Mouse (Mus musculus): Measurements from ENCODE around the gene Aire.

Gene Aire

GRCm38 (mm10) chr10:78001796-78002195 lies 41.6 kb downstream of the Aire start:
- ChIA-PET POLR2A (interaction anchor here in 2 of 4 experiments (1.5 to 2.7 kb wide), 4 partner anchors 8 to 16 kb away, joined by 8 to 19 read pairs (median 10); partner anchors contain the start of gene Pfkl (in 2 of the 2)), CTCF (interaction anchor here in 2 of 4 experiments (0.6 to 3.9 kb wide), 3 partner anchors 8 to 153 kb away, joined by 3 to 17 read pairs (median 5); partner anchors contain the start of gene Pfkl (in 1 of the 2))

- ChIA-PET POLR2A (interaction anchor here in 3 of 4 experiments (0.6 to 2.7 kb wide), 6 partner anchors 9 to 328 kb away, joined by 3 to 19 read pairs (median 6); partner anchors contain the start of gene Pfkl (in 2 of the 3)), CTCF (interaction anchor here in 1 of 4 experiments (1.2 to 3.9 kb wide), 4 partner anchors 10 to 19 kb away, joined by 3 to 17 read pairs (median 5); partner anchors contain the start of gene Pfkl)
These were observed 43.2 kb downstream of the Aire start for GRCm38 (mm10) chr10:78000200-78000599.

- ChIA-PET POLR2A (interaction anchor here in 3 of 4 experiments (1.1 to 10.1 kb wide), 8 partner anchors 12 to 174 kb away, joined by 3 to 94 read pairs (median 4); partner anchors contain the start of genes Pfkl (in 2 of the 3) and D10Jhu81e (in 1 of the 3)), CTCF (interaction anchor here in 2 of 4 experiments (0.6 to 2.0 kb wide), 3 partner anchors 10 to 202 kb away, joined by 3 to 5 read pairs (median 4); no protein-coding TSS in a partner anchor)
These were observed 47.8 kb downstream of the Aire start for GRCm38 (mm10) chr10:77995639-77996038.

GRCm38 (mm10) chr10:77985775-77986174 lies 57.6 kb downstream of the Aire start:
- POLR2A ChIA-PET: interaction anchor here in 3 of 4 experiments (0.8 to 3.1 kb wide), 19 partner anchors 8 to 441 kb away, joined by 3 to 21 read pairs (median 5); partner anchors contain the start of genes D10Jhu81e (in 1 of the 3) and Pfkl (in 1 of the 3)
- CTCF ChIA-PET: interaction anchor here in 3 of 4 experiments (0.9 to 2.4 kb wide), 7 partner anchors 10 to 225 kb away, joined by 3 to 23 read pairs (median 6); partner anchors contain the start of gene Pfkl (in 1 of the 3)

- ChIA-PET CTCF (interaction anchor here (0.5 to 2.4 kb wide), 49 partner anchors 8 to 1204 kb away, joined by 3 to 23 read pairs (median 4); partner anchors contain the start of genes Pfkl (in 4 of the 4), D10Jhu81e (in 1 of the 4), Rrp1 (in 1 of the 4) and Trappc10 (in 1 of the 4)), POLR2A (interaction anchor here (0.7 to 3.1 kb wide), 24 partner anchors 9 to 442 kb away, joined by 3 to 21 read pairs (median 4); partner anchors contain the start of genes Pfkl (in 2 of the 4), D10Jhu81e (in 1 of the 4), Pwp2 (in 1 of the 4) and Rrp1 (in 1 of the 4))
These were observed 58.8 kb downstream of the Aire start for GRCm38 (mm10) chr10:77984660-77985059.
